Mouse (Mus musculus): ENCODE results near the gene Fscn2.
"Not testable (repeated sequence)": the region's sequence is repeated elsewhere in the genome, so short reads cannot be mapped to it uniquely, and the experiment has no call there.

Gene Fscn2

GRCm38 (mm10) chr11:120405867-120406266 is 44.5 kb downstream of the Fscn2 start:
- no peak for DNase-seq

- no peak for DNase-seq
These were observed 45.1 kb downstream of the Fscn2 start for GRCm38 (mm10) chr11:120406445-120406844.

- not testable (repeated sequence) for DNase-seq
These were observed 52.3 kb downstream of the Fscn2 start for GRCm38 (mm10) chr11:120413621-120414020.

All from kidney, postnatal 10 days (tissue).